Mouse (Mus musculus) midbrain, embryonic 11.5 days (tissue): ENCODE results near the gene Numa1. TPM values are rescaled to one million over a fixed set of nuclear protein-coding genes. Genes with fewer than 3 reads are reported as not detected.
"Not testable (repeated sequence)": the region's sequence is repeated elsewhere in the genome, so short reads cannot be mapped to it uniquely, and the experiment has no call there.

Experiments used
- ATAC-seq: fragments of 200-750 bp; cut with Nextera tagmentation; 2 replicates; pipeline ENCODE4 v1.8.0; 2017; ENCODE audit warnings: moderate TSS enrichment, moderate library complexity; ENCODE audit not compliant: low FRiP score
- DNase-seq: peaks from one replicate; pipeline ENCODE4 v3.0.0; 2015; ENCODE audit warnings: low spot score; ENCODE audit errors: missing footprints
- H3K27ac ChIP-seq: fragments of 300-500 bp; sonication (generic); 2 replicates; pipeline ENCODE4 v1.5.1; 2014; ENCODE audit warnings: low read depth, low read length
- H3K27me3 ChIP-seq: fragments of 300-500 bp; sonication (generic); 2 replicates; pipeline ENCODE4 v1.6.1; 2014; ENCODE audit warnings: mild to moderate bottlenecking, low read length, moderate library complexity, mixed read lengths; ENCODE audit not compliant: control insufficient read depth, insufficient read depth
- H3K36me3 ChIP-seq: fragments of 300-500 bp; sonication (generic); 2 replicates; pipeline ENCODE4 v1.6.1; 2014; ENCODE audit warnings: mild to moderate bottlenecking, low read length, moderate library complexity, mixed read lengths; ENCODE audit not compliant: control insufficient read depth, insufficient read depth
- H3K4me1 ChIP-seq: fragments of 300-500 bp; sonication (generic); 2 replicates; pipeline ENCODE4 v1.6.1; 2014; ENCODE audit warnings: low read length; ENCODE audit not compliant: control insufficient read depth, insufficient read depth
- H3K4me2 ChIP-seq: fragments of 300-500 bp; sonication (generic); 2 replicates; pipeline ENCODE4 v1.6.1; 2014; ENCODE audit warnings: mild to moderate bottlenecking, moderate library complexity
- H3K4me3 ChIP-seq: fragments of 300-500 bp; sonication (generic); 2 replicates; pipeline ENCODE4 v1.5.1; 2014; ENCODE audit warnings: low read depth, low read length
- H3K9ac ChIP-seq: fragments of 300-500 bp; sonication (generic); 2 replicates; pipeline ENCODE4 v1.6.1; 2014; ENCODE audit warnings: low read length
- H3K9me3 ChIP-seq: fragments of 300-500 bp; sonication (generic); 2 replicates; pipeline ENCODE4 v1.6.1; 2016; ENCODE audit warnings: low read length; ENCODE audit not compliant: control insufficient read depth
- WGBS: fragments of 180-500 bp; shearing (Covaris S2); extraction: QIAGEN DNeasy Blood & Tissue Kit; methylation state at CpG from one replicate; pipeline ENCODE4 v1.1.7; 2014; 5-methylcytosine and 5-hydroxymethylcytosine counted together
- polyA plus RNA-seq: library from polyadenylated mRNA; unstranded; fragments of >200 nt; fragmentation: Nextera tagmentation; extraction: Ambion mirVana; gene quantifications from 2 replicates; pipeline ENCODE4 v1.2.1, GENCODE M21; 2014

The Numa1 gene
- polyA plus RNA-seq, 1 experiment from 2014 or later: 94.9 TPM

DNA sequence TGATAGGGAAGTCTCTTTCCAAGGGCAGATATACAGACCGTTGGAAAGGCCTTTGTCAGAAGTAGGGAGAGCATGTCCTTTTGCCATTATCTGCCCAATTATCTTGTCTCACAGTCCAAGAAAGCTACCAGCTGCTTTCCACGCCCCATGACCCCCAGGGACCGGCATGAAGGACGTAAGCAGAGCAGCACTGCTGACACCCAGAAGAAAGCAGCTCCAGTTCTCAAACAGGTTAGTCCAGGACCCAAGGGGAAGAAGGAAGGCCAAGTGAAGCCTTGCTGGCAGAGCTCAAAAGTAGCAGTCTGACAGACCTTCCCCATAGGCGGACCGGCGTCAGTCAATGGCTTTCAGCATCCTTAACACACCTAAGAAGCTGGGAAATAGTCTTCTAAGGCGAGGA lies 79.5 kb downstream of the Numa1 start:
- Histone ChIP-seq H3K27ac (no peak overlapping the region), H3K9ac (no peak overlapping the region), H3K9me3 (no peaks in the 10 kb centered on the region), H3K4me2 (no peak overlapping the region), H3K4me1 (no peaks in the 10 kb centered on the region), H3K4me3 (no peak overlapping the region), H3K27me3 (no peaks in the 10 kb centered on the region), H3K36me3 (peaks cover 70% of the 10 kb centered on the region)
- 91% methylated on average over 8 of the region's 8 CpGs for WGBS
- DNase-seq (peak; percentile 86), ATAC-seq (no peak)

DNA sequence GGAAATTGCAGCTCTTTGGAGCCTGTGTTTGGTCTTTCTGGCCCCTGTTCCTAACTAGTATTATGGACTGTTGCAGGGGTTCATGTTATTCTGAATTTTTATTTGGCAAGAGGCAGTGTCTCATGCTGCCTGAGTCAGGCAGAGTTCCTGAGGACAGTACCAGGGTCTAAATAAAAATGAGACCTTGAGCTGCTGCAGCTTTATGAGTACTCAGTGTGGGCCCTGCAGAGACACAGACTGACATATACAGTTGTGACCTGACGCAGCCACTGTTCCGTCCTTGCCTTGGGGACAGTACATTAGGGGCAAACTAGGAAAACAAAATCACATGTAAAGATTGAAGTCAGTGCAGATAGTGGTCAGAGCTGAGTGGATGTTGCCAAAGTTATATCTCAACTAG lies 81.1 kb downstream of the Numa1 start:
- no peak overlapping the region for H3K4me3 ChIP-seq
- H3K9me3 ChIP-seq: no peaks in the 10 kb centered on the region
- no peaks in the 10 kb centered on the region for H3K27me3 ChIP-seq
- no peak for ATAC-seq
- H3K9ac ChIP-seq: no peak overlapping the region
- peaks cover 57% of the 10 kb centered on the region for H3K36me3 ChIP-seq
- no peak for DNase-seq
- H3K4me1 ChIP-seq: no peaks in the 10 kb centered on the region
- 92% methylated on average over 2 of the region's 2 CpGs for WGBS
- H3K27ac ChIP-seq: no peak overlapping the region
- H3K4me2 ChIP-seq: no peak overlapping the region

DNA sequence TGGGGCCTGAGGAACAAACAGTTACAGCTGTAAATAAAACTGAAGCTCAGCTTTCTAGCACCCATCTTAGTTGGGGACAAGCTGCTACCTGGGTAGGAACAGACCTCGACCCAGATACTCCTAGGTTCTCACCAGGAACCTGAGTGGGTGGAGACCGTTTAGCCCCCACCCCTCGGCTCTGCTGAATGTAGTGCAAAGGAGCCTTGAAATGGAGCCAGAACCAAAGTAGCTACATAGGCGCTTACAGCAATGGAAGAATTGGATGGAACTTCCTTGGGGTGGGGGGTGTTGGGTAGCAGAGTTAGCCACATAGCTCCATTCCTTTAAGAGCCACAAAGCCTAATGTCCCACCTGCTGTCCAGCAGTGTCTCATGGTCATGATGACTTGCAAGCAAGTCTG lies 83.0 kb downstream of the Numa1 start:
- no peak for ATAC-seq
- no peak overlapping the region for H3K9ac ChIP-seq
- H3K4me1 ChIP-seq: no peaks in the 10 kb centered on the region
- no peaks in the 10 kb centered on the region for H3K9me3 ChIP-seq
- H3K27ac ChIP-seq: no peak overlapping the region
- H3K36me3 ChIP-seq: peaks cover 40% of the 10 kb centered on the region
- no peaks in the 10 kb centered on the region for H3K27me3 ChIP-seq
- H3K4me3 ChIP-seq: no peak overlapping the region
- WGBS: 84% methylated on average over 4 of the region's 4 CpGs
- H3K4me2 ChIP-seq: no peak overlapping the region
- no peak for DNase-seq

- Histone ChIP-seq H3K4me2 (no peak overlapping the region), H3K27me3 (no peaks in the 10 kb centered on the region), H3K4me1 (no peaks in the 10 kb centered on the region), H3K9me3 (no peaks in the 10 kb centered on the region), H3K36me3 (peaks cover 39% of the 10 kb centered on the region), H3K9ac (no peak overlapping the region), H3K27ac (no peak overlapping the region), H3K4me3 (no peak overlapping the region)
- DNase-seq (no peak), ATAC-seq (no peak)
- 89% methylated on average over 5 of the region's 5 CpGs for WGBS
Observed at GRCm38 (mm10) chr7:102017452-102017851, 83.5 kb downstream of the Numa1 start.

DNA sequence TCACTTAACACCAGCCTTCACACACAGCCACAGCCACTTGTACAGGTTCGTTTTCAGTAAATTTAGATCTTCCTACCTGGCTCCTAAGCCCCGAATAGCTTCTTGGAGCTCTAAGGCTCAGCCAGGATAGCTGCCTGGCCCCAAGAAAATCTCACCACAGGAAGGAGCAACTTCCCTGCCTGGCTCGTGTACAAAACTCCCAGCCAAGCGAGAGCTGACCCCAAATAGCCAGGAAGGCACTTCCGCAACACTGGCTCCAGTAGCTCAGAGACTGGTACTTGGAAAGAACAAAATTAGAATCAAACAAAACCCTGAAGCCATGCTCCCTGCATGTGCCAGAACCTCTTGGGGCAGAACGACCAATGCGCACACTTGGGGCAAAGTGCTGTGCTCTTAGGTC lies 84.1 kb downstream of the Numa1 start:
- 90% methylated on average over 7 of the region's 7 CpGs for WGBS
- ATAC-seq (no peak), DNase-seq (no peak)
- Histone ChIP-seq H3K9ac (no peak overlapping the region), H3K27me3 (no peaks in the 10 kb centered on the region), H3K4me2 (no peak overlapping the region), H3K27ac (no peak overlapping the region), H3K4me1 (no peaks in the 10 kb centered on the region), H3K36me3 (peaks cover 33% of the 10 kb centered on the region), H3K4me3 (no peak overlapping the region), H3K9me3 (no peaks in the 10 kb centered on the region)

GRCm38 (mm10) chr7:102018590-102018989 lies 84.7 kb downstream of the Numa1 start, which contains the start of gene Il18bp:
TSS of gene Il18bp (minus strand) at chr7:102018690.
- Histone ChIP-seq H3K4me3 (no peak within 1 kb of the TSS), H3K9ac (no peak within 1 kb of the TSS), H3K9me3 (no peaks in the 10 kb centered on the region), H3K4me2 (no peak within 1 kb of the TSS), H3K36me3 (peaks cover 32% of the 10 kb centered on the region), H3K4me1 (no peaks in the 10 kb centered on the region), H3K27me3 (no peaks in the 10 kb centered on the region), H3K27ac (no peak within 1 kb of the TSS)
- WGBS: 87% methylated on average over 3 of the region's 3 CpGs
- DNase-seq: no peak
- no peak for ATAC-seq

- no peaks in the 10 kb centered on the region for H3K9me3 ChIP-seq
- H3K9ac ChIP-seq: no peak overlapping the region
- H3K4me1 ChIP-seq: no peaks in the 10 kb centered on the region
- no peak for ATAC-seq
- DNase-seq: no peak
- WGBS: 68% methylated on average over 3 of the region's 3 CpGs
- H3K27me3 ChIP-seq: no peaks in the 10 kb centered on the region
- H3K27ac ChIP-seq: no peak overlapping the region
- H3K36me3 ChIP-seq: peaks cover 26% of the 10 kb centered on the region
- H3K4me2 ChIP-seq: no peak overlapping the region
- no peak overlapping the region for H3K4me3 ChIP-seq
Observed at GRCm38 (mm10) chr7:102019362-102019761, 85.5 kb downstream of the Numa1 start.

- not testable (repeated sequence) for H3K27ac ChIP-seq, H3K27me3 ChIP-seq, ATAC-seq, H3K9me3 ChIP-seq, H3K4me2 ChIP-seq, H3K4me3 ChIP-seq, H3K9ac ChIP-seq, H3K4me1 ChIP-seq, DNase-seq
- WGBS: 96% methylated on average over 2 of the region's 2 CpGs
- H3K36me3 ChIP-seq: peaks cover 13% of the 10 kb centered on the region
Observed at GRCm38 (mm10) chr7:102020934-102021333, 87.0 kb downstream of the Numa1 start.

DNA sequence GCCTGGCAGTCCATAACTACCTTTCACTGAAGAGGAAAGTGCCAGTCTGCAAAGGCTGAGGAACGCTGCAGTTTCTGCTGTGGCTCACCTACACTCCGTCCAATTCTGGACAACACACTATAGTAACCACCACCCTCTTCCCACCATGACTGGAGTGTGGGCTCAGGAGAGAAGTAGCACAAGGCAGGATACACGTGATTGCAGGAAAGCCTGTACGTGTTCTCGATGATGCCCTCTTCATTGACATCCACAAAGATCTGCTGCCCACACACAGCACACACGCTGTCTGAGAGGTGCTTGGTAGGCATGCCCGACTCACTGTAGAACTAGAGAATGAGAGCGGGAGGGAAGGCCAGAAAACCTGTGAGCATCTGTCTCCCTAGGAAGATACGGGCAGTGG lies 89.9 kb downstream of the Numa1 start:
- ATAC-seq (no peak), DNase-seq (no peak)
- Histone ChIP-seq H3K4me3 (no peak overlapping the region), H3K4me1 (no peaks in the 10 kb centered on the region), H3K27me3 (no peaks in the 10 kb centered on the region), H3K9me3 (no peaks in the 10 kb centered on the region), H3K9ac (no peak overlapping the region), H3K27ac (no peak overlapping the region), H3K4me2 (no peak overlapping the region), H3K36me3 (peaks cover 12% of the 10 kb centered on the region; the same call in 1 of the 2 replicates)
- 97% methylated on average over 9 of the region's 9 CpGs for WGBS
